Mouse (Mus musculus): Measurements from ENCODE around the gene Col9a3. TPM values are rescaled to one million over a fixed set of nuclear protein-coding genes. Genes with fewer than 3 reads are reported as not detected.

Gene Col9a3
- total and polyA plus RNA-seq, 3 experiments = 0.15 to 0.56 TPM; not detected in 1

DNA sequence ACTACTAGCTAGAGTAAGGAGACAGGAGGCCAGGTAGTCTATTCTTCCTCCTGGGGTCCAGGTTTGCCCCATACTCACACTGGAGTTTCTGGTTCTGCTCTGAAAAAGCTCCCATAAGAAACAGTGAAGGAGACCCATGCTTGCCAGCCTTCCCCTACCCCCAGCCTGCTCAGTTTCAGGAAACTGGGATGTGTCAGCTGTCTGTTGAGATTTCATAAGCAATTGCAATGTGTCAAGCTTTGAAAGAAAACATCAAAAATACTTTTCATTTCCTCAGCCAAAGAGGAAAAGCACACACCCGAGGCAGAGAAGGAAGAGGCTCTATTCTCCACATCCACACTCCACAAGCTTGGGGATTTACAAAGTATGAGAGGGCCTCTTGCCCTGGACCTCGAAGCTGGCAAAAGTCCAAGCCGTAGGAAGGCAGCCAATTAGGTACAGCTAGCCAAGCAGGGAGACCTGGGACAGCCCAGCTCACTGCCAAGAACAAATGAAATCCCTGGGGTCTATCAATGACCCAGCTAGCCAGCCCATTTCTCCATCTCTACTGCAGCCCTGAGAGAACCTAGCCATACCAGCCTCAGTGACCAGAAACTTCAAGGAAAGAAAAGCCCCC, 28.5 kb upstream of the Col9a3 start:
- no peak overlapping the region for H3K9ac ChIP-seq (ENCODE audit: control insufficient read depth, low read depth, low read length, poor library complexity, severe bottlenecking)
- no peaks in the 10 kb centered on the region for H3K4me1 ChIP-seq (ENCODE audit: control insufficient read depth in 1 of 2, insufficient read depth in 2 of 2, low read length in 2 of 2)
- H3K27me3 ChIP-seq (ENCODE audit: control insufficient read depth in 1 of 2, insufficient read depth in 2 of 2, low read length in 2 of 2) = peaks cover 12 to 13% of the 10 kb centered on the region in 2 experiments
- no peaks in the 10 kb centered on the region for H3K36me3 ChIP-seq (ENCODE audit: control insufficient read depth in 1 of 2, insufficient read depth in 2 of 2, low read length in 2 of 2)
- H3K79me2 ChIP-seq (ENCODE audit: control insufficient read depth, insufficient read depth, low read length, poor library complexity) = no peaks in the 10 kb centered on the region
- no peak for DNase-seq (ENCODE audit: low read depth, low spot score)
- no peak overlapping the region for H3K4me3 ChIP-seq (ENCODE audit: control insufficient read depth in 1 of 2, insufficient read depth in 1 of 2, low read depth in 2 of 2, low read length in 2 of 2)
- no peaks in the 10 kb centered on the region for H3K9me3 ChIP-seq (replicated peaks; ENCODE audit: insufficient read depth, low read length)
- TF ChIP-seq CTCF (IDR thresholded peaks at IDR 0.05 in 2 of 3, conservative IDR thresholded peaks at IDR 0.05 in 1 of 3; ENCODE audit: control insufficient read depth in 1 of 3, insufficient read depth in 1 of 3, low read depth in 2 of 3, low read length in 3 of 3, poor library complexity in 1 of 3, severe bottlenecking in 1 of 3) = no peak
- TF ChIP-seq MEF2A (IDR thresholded peaks at IDR 0.05; ENCODE audit: extremely low read depth, insufficient replicate concordance, low read depth, low read length, poor library complexity, severe bottlenecking) = no peak
- no peak for TF ChIP-seq NELFE (IDR thresholded peaks at IDR 0.05; ENCODE audit: low read depth, low read length)
- no peak for TF ChIP-seq POLR2AphosphoS2 (IDR thresholded peaks at IDR 0.05; ENCODE audit: low read length)
- no peak overlapping the region for H3K27ac ChIP-seq (ENCODE audit: control insufficient read depth, low read depth, low read length)

GRCm38 (mm10) chr2:180576482-180576881, 21.1 kb upstream of the Col9a3 start:
- DNase-seq (ENCODE audit: low read depth, low spot score) = no peak
- no peaks in the 10 kb centered on the region for H3K79me2 ChIP-seq (ENCODE audit: control insufficient read depth, insufficient read depth, low read length, poor library complexity)
- no peak overlapping the region for H3K4me3 ChIP-seq (ENCODE audit: control insufficient read depth in 1 of 2, insufficient read depth in 1 of 2, low read depth in 2 of 2, low read length in 2 of 2)
- TF ChIP-seq ZC3H11A (IDR thresholded peaks at IDR 0.05; ENCODE audit: low read depth, low read length) = no peak
- TF ChIP-seq MEF2A (IDR thresholded peaks at IDR 0.05; ENCODE audit: extremely low read depth, insufficient replicate concordance, low read depth, low read length, poor library complexity, severe bottlenecking) = no peak
- no peak for TF ChIP-seq JUND (IDR thresholded peaks at IDR 0.05; ENCODE audit: low read depth, low read length)
- no peak for TF ChIP-seq GABPA (IDR thresholded peaks at IDR 0.05; ENCODE audit: low read depth, low read length)
- no peak for TF ChIP-seq BHLHE40 (IDR thresholded peaks at IDR 0.05; ENCODE audit: borderline replicate concordance, low read depth, low read length)
- no peak for TF ChIP-seq UBTF (IDR thresholded peaks at IDR 0.05; ENCODE audit: borderline replicate concordance, insufficient read depth, low read depth, low read length)
- no peak for TF ChIP-seq CHD2 (IDR thresholded peaks at IDR 0.05; ENCODE audit: low read length)
- TF ChIP-seq CHD1 (IDR thresholded peaks at IDR 0.05; ENCODE audit: low read depth, low read length) = no peak
- no peak for TF ChIP-seq E2F4 (IDR thresholded peaks at IDR 0.05; ENCODE audit: borderline replicate concordance, low read depth, low read length)
- TF ChIP-seq KAT2A (conservative IDR thresholded peaks at IDR 0.05; ENCODE audit: low read depth, low read length) = no peak
- H3K4me1 ChIP-seq (ENCODE audit: control insufficient read depth in 1 of 2, insufficient read depth in 2 of 2, low read length in 2 of 2) = peaks cover 2 to 11% of the 10 kb centered on the region in 2 experiments
- H3K27ac ChIP-seq (ENCODE audit: control insufficient read depth, low read depth, low read length) = no peak overlapping the region
- peaks cover 0 to 11% of the 10 kb centered on the region in 2 experiments; a peak in 2 of 4 replicates for H3K36me3 ChIP-seq (ENCODE audit: control insufficient read depth in 1 of 2, insufficient read depth in 2 of 2, low read length in 2 of 2)
- no peaks in the 10 kb centered on the region for H3K9me3 ChIP-seq (replicated peaks; ENCODE audit: insufficient read depth, low read length)
- H3K27me3 ChIP-seq (ENCODE audit: control insufficient read depth in 1 of 2, insufficient read depth in 2 of 2, low read length in 2 of 2) = peaks cover 0 to 3% of the 10 kb centered on the region in 2 experiments; a peak in 3 of 4 replicates
- no peak overlapping the region for H3K9ac ChIP-seq (ENCODE audit: control insufficient read depth, low read depth, low read length, poor library complexity, severe bottlenecking)

DNA sequence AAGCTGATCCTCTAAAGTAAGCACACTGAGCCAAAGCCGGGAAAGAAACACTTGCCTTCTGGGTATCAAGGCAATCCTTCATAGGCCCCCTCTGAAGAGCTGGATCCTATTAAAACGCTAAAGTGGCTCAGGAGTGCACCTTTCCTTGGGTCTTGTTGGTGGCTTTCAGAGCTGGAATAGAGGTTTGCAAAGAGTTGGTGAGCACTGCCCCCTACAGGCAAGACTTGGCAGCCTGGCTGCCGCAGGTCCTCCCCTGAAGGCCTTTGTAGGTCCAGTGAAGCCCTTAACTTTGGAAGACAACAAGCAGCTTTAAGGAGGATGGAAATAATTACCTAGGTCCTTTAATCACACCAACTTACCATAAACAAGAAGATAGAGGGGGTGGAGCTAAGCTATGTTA, 18.9 kb upstream of the Col9a3 start:
- H3K27me3 ChIP-seq (ENCODE audit: control insufficient read depth in 1 of 2, insufficient read depth in 2 of 2, low read length in 2 of 2) = peaks cover 0 to 1% of the 10 kb centered on the region in 2 experiments; a peak in 3 of 4 replicates
- H3K36me3 ChIP-seq (ENCODE audit: control insufficient read depth in 1 of 2, insufficient read depth in 2 of 2, low read length in 2 of 2) = peaks cover 0 to 19% of the 10 kb centered on the region in 2 experiments; a peak in 2 of 4 replicates
- no peak overlapping the region for H3K4me3 ChIP-seq (ENCODE audit: control insufficient read depth in 1 of 2, insufficient read depth in 1 of 2, low read depth in 2 of 2, low read length in 2 of 2)
- H3K9me3 ChIP-seq (replicated peaks; ENCODE audit: insufficient read depth, low read length) = no peaks in the 10 kb centered on the region
- H3K9ac ChIP-seq (ENCODE audit: control insufficient read depth, low read depth, low read length, poor library complexity, severe bottlenecking) = no peak overlapping the region
- H3K4me1 ChIP-seq (ENCODE audit: control insufficient read depth in 1 of 2, insufficient read depth in 2 of 2, low read length in 2 of 2) = peaks cover 5 to 19% of the 10 kb centered on the region in 2 experiments
- TF ChIP-seq RAD21 (IDR thresholded peaks at IDR 0.05; ENCODE audit: low read depth, low read length) (peak; percentile 86), NRF1 (IDR thresholded peaks at IDR 0.05; ENCODE audit: insufficient read depth, low read depth, low read length, poor library complexity, severe bottlenecking) (no peak), USF2 (IDR thresholded peaks at IDR 0.05; ENCODE audit: borderline replicate concordance in 1 of 2, insufficient read depth in 1 of 2, low read depth in 1 of 2, low read length in 2 of 2) (no peak), HCFC1 (IDR thresholded peaks at IDR 0.05; ENCODE audit: low read depth, low read length) (no peak), ZNF384 (IDR thresholded peaks at IDR 0.05; ENCODE audit: low read depth, low read length) (no peak), CTCF (IDR thresholded peaks at IDR 0.05 in 2 of 3, conservative IDR thresholded peaks at IDR 0.05 in 1 of 3; ENCODE audit: control insufficient read depth in 1 of 3, insufficient read depth in 1 of 3, low read depth in 2 of 3, low read length in 3 of 3, poor library complexity in 1 of 3, severe bottlenecking in 1 of 3) (peak; percentile 84 to 93 (median 89)), POLR2AphosphoS5 (IDR thresholded peaks at IDR 0.05; ENCODE audit: borderline replicate concordance, low read depth, low read length) (no peak), SMC3 (IDR thresholded peaks at IDR 0.05; ENCODE audit: low read depth, low read length) (peak; percentile 64), NELFE (IDR thresholded peaks at IDR 0.05; ENCODE audit: low read depth, low read length) (no peak), ZC3H11A (IDR thresholded peaks at IDR 0.05; ENCODE audit: low read depth, low read length) (peak; percentile 44)
- DNase-seq (ENCODE audit: low read depth, low spot score) = peak; percentile 74
- H3K27ac ChIP-seq (ENCODE audit: control insufficient read depth, low read depth, low read length) = no peak overlapping the region
- peaks cover 10% of the 10 kb centered on the region for H3K79me2 ChIP-seq (ENCODE audit: control insufficient read depth, insufficient read depth, low read length, poor library complexity)
